Mouse (Mus musculus) heart, postnatal 0 days (tissue): ENCODE results near the gene Hlcs. TPM values are rescaled to one million over a fixed set of nuclear protein-coding genes. Genes with fewer than 3 reads are reported as not detected.

Experiments used
- ATAC-seq: fragments of 200-750 bp; cut with Nextera tagmentation; 2 replicates; pipeline ENCODE4 v1.8.0; 2017; ENCODE audit warnings: low read depth, moderate number of reproducible peaks, moderate library complexity; ENCODE audit not compliant: insufficient read depth
- DNase-seq: peaks from one replicate; pipeline ENCODE4 v3.0.0-alpha.2; 2016; ENCODE audit warnings: low spot score
- H3K27ac ChIP-seq: fragments of 300-500 bp; sonication (generic); 2 replicates; pipeline ENCODE4 v1.5.1; 2014; ENCODE audit warnings: low read depth, mild to moderate bottlenecking
- H3K27me3 ChIP-seq: fragments of 300-500 bp; sonication (generic); 2 replicates; pipeline ENCODE4 v1.6.1; 2014; ENCODE audit warnings: low read length, mixed read lengths; ENCODE audit not compliant: control insufficient read depth, insufficient read depth
- H3K36me3 ChIP-seq: fragments of 300-500 bp; sonication (generic); replicated peaks from 2 replicates; pipeline ENCODE4 v1.6.1; 2014; ENCODE audit warnings: low read length, mixed read lengths; ENCODE audit not compliant: control insufficient read depth, insufficient read depth
- H3K4me1 ChIP-seq: fragments of 300-500 bp; sonication (generic); 2 replicates; pipeline ENCODE4 v1.6.1; 2014; ENCODE audit warnings: antibody characterized with exemption; ENCODE audit not compliant: control insufficient read depth, insufficient read depth
- H3K4me2 ChIP-seq: fragments of 300-500 bp; sonication (generic); 2 replicates; pipeline ENCODE4 v1.6.1; 2014; ENCODE audit warnings: low read depth, mild to moderate bottlenecking, low read length, moderate library complexity
- H3K4me3 ChIP-seq: fragments of 300-500 bp; sonication (generic); 2 replicates; pipeline ENCODE4 v1.5.1; 2014; ENCODE audit warnings: low read depth, low read length
- H3K9ac ChIP-seq: fragments of 300-500 bp; sonication (generic); replicated peaks from 2 replicates; pipeline ENCODE4 v1.6.1; 2014; ENCODE audit warnings: low read depth, low read length, mixed read lengths
- H3K9me3 ChIP-seq: fragments of 300-500 bp; sonication (generic); replicated peaks from 2 replicates; pipeline ENCODE4 v1.6.1; 2016; ENCODE audit warnings: low read length; ENCODE audit not compliant: control insufficient read depth
- CTCF ChIP-seq: IDR thresholded peaks from 2 replicates; pipeline ENCODE4 v1.5.1; 2016; ENCODE audit warnings: antibody characterized with exemption, control low read depth, low read depth
- EP300 ChIP-seq: IDR thresholded peaks from 2 replicates; pipeline ENCODE4 v1.6.1; 2016; ENCODE audit warnings: antibody characterized with exemption, low read depth
- WGBS: fragments of 180-500 bp; shearing (Covaris S2); extraction: QIAGEN DNeasy Blood & Tissue Kit; methylation state at CpG from one replicate; pipeline ENCODE4 v1.1.7; 2014; 5-methylcytosine and 5-hydroxymethylcytosine counted together
- polyA plus RNA-seq: library from polyadenylated mRNA; unstranded; fragments of >200 nt; fragmentation: Nextera tagmentation; extraction: Ambion mirVana; gene quantifications from 2 replicates; pipeline ENCODE4 v1.2.1, GENCODE M21; 2015
- total RNA-seq: library from RNA; depleted of rRNA; stranded (reverse); fragments of >200 nt; gene quantifications from 2 replicates; pipeline ENCODE4 v1.2.3, GENCODE M21; 2014; ENCODE audit warnings: low replicate concordance

The Hlcs gene
- total and polyA plus RNA-seq, 2 experiments from 2014 or later = 4.6 to 5.6 TPM

DNA sequence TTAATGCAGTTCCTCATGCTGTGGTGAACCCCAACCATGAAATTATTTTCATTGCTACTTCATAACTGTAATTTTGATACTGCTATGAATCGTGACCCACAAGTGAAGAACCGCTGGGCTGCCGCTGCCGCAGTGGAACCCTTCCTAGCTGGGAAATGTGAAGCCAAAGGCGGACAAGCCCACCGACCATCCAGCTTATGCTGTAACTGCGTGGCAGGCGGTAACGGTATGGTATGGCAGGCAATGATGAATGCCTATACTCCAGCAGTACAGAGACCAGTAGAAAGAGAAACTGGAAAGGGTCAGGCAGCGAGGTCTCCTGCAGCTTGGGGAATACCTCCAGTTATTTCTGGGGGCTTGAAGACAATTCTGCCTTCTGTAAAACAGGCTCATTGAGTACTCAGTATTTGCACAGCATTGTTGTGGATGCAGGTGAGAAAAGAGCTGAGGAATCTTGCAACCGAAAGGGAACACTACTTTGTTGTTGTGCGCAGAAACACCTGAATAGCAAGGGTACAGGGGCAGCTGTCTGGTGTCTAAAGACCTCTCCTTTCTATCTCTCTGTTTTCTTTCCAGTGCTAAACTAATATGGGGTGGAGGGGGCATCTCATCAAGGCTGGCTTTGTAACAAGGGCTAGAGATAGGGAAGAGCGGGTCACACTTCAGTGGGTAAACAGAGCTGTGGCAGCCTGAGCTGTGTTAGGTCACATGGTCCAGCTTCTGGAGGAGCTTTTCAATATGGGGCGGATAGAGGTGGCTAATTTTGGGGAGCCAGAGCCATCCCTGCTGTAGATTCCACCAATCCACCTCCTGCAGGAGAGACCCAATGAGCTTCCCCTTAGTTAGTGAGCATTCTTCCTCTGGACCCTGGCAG, 224.3 kb downstream of the Hlcs start:
- no peaks in the 10 kb centered on the region for H3K36me3 ChIP-seq
- no peak overlapping the region for H3K4me2 ChIP-seq
- DNase-seq = no peak
- H3K27ac ChIP-seq = no peak overlapping the region
- no peak overlapping the region for H3K4me3 ChIP-seq
- 9% methylated on average over 14 of the region's 14 CpGs for WGBS
- no peak for ATAC-seq
- no peak overlapping the region for H3K9ac ChIP-seq
- peaks cover 4% of the 10 kb centered on the region; the same call in 1 of the 2 replicates for H3K4me1 ChIP-seq
- H3K9me3 ChIP-seq = no peaks in the 10 kb centered on the region
- peaks cover 100% of the 10 kb centered on the region for H3K27me3 ChIP-seq
- TF ChIP-seq EP300 (no peak), CTCF (no peak)

- no peak for ATAC-seq
- no peak for DNase-seq
- Histone ChIP-seq H3K4me3 (no peak overlapping the region), H3K36me3 (no peaks in the 10 kb centered on the region), H3K4me2 (no peak overlapping the region), H3K9ac (no peak overlapping the region), H3K27me3 (peaks cover 100% of the 10 kb centered on the region), H3K4me1 (peaks cover 4% of the 10 kb centered on the region; the same call in 1 of the 2 replicates), H3K27ac (no peak overlapping the region), H3K9me3 (no peaks in the 10 kb centered on the region)
- TF ChIP-seq EP300 (no peak), CTCF (no peak)
- 9% methylated on average over 11 of the region's 11 CpGs for WGBS
Observed at GRCm38 (mm10) chr16:94088226-94088748, 225.1 kb downstream of the Hlcs start.

DNA sequence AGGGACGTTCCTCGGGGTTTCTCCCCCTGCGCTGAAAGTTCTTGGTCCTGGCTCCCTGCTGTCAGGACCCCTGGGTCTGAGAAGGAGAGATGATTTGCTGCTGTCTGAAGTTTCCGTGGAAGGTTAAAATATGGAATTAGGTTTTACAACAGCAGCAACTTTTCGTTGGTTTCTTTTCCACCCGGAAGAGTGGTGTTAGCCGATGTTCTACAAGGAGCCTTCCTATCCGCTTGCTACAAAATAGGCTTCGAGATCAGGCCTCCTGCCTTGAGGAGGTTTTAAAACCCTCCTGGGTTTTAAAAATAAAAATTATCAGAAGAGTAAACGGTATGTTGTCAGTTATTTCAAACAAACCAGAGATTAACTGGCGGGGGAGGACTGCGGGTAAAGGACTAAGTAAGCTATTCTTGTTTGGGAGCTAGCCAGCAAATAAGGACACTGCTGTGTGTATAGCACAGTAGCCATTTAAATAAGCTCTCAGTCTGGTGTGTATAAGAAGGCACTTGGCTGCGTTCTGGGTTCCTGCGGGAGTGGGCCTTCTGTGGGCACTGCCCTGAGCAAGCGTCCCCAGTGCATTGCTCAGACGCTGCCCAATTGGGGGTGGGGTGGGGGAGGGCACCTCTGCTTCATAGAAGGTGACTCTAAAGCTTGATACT, 225.7 kb downstream of the Hlcs start:
- Histone ChIP-seq H3K27ac (no peak overlapping the region), H3K4me3 (peak overlapping the region; percentile 24), H3K4me1 (peaks cover 4% of the 10 kb centered on the region; the same call in 1 of the 2 replicates), H3K36me3 (no peaks in the 10 kb centered on the region), H3K9ac (no peak overlapping the region), H3K27me3 (peaks cover 100% of the 10 kb centered on the region), H3K9me3 (no peaks in the 10 kb centered on the region), H3K4me2 (peak overlapping the region; percentile 21)
- TF ChIP-seq EP300 = no peak
- no peak for TF ChIP-seq CTCF
- DNase-seq (no peak), ATAC-seq (no peak)
- WGBS = 11% methylated on average over 16 of the region's 16 CpGs

GRCm38 (mm10) chr16:94086701-94087569, 226.4 kb downstream of the Hlcs start:
- 5% methylated on average over 50 of the region's 50 CpGs for WGBS
- peaks cover 100% of the 10 kb centered on the region for H3K27me3 ChIP-seq
- peak overlapping the region; percentile 24 for H3K4me3 ChIP-seq
- TF ChIP-seq EP300 (no peak), CTCF (no peak)
- peaks cover 4% of the 10 kb centered on the region; the same call in 1 of the 2 replicates for H3K4me1 ChIP-seq
- H3K27ac ChIP-seq = no peak overlapping the region
- H3K9me3 ChIP-seq = no peaks in the 10 kb centered on the region
- ATAC-seq (no peak), DNase-seq (no peak)
- no peaks in the 10 kb centered on the region for H3K36me3 ChIP-seq
- no peak overlapping the region for H3K9ac ChIP-seq
- H3K4me2 ChIP-seq = peak overlapping the region; percentile 21
